Mouse (Mus musculus) heart, embryonic 10.5 days (tissue): ENCODE data around the gene Slc7a15. TPM values are rescaled to one million over a fixed set of nuclear protein-coding genes. Genes with fewer than 3 reads are reported as not detected.
A peak's percentile ranks its signal among the peaks of the same experiment; 100 is the strongest.

Experiments used
- DNase-seq: peaks from one replicate; pipeline ENCODE4 v3.0.0-alpha.2; 2017; ENCODE audit warnings: low spot score
- H3K27ac ChIP-seq: fragments of 300-500 bp; sonication (generic); 2 replicates; pipeline ENCODE4 v1.5.1; 2016; ENCODE audit warnings: mild to moderate bottlenecking
- H3K27me3 ChIP-seq: fragments of 300-500 bp; sonication (generic); 2 replicates; pipeline ENCODE4 v1.6.1; 2016; ENCODE audit warnings: mild to moderate bottlenecking; ENCODE audit not compliant: poor library complexity, insufficient read depth, severe bottlenecking
- H3K36me3 ChIP-seq: fragments of 300-500 bp; sonication (generic); 2 replicates; pipeline ENCODE4 v1.6.1; 2016; ENCODE audit warnings: mild to moderate bottlenecking, moderate library complexity
- H3K4me1 ChIP-seq: fragments of 300-500 bp; sonication (generic); 2 replicates; pipeline ENCODE4 v1.6.1; 2016; ENCODE audit warnings: mild to moderate bottlenecking
- H3K4me3 ChIP-seq: fragments of 300-500 bp; sonication (generic); 2 replicates; pipeline ENCODE4 v1.5.1; 2016; ENCODE audit warnings: mild to moderate bottlenecking, moderate library complexity
- H3K9me3 ChIP-seq: fragments of 300-500 bp; sonication (generic); 2 replicates; pipeline ENCODE4 v1.6.1; 2016; ENCODE audit warnings: mild to moderate bottlenecking, moderate library complexity
- WGBS: fragments of 180-500 bp; shearing (Covaris S2); methylation state at CpG from one replicate; pipeline ENCODE4 v1.1.7; 2016; 5-methylcytosine and 5-hydroxymethylcytosine counted together
- polyA plus RNA-seq: library from polyadenylated mRNA; unstranded; fragments of >200 nt; fragmentation: Nextera tagmentation; extraction: Ambion mirVana; gene quantifications from 2 replicates; pipeline ENCODE4 v1.2.1, GENCODE M21; 2016

The Slc7a15 gene
- polyA plus RNA-seq, 1 experiment from 2014 or later: not detected

DNA sequence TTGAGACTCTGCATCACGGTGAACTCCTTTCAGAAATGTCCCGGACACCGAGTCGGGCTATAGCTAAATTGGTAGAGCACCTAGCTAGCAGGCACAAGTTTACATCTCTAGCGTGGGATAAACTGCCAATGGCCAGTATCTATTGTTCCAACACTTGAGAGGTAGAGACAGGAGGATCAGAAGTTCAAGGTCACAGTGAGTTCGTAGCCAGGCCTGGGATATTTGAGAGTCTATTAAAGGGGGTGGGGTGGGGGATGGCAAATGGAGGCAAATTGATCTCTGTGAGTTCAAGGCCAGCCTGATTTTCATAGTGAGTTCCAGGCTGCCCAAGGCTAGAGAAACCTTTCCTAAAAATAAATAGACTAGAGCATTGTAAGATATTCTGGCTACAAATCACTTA, 52.1 kb downstream of the Slc7a15 start:
- Histone ChIP-seq H3K27ac (peak overlapping the region; percentile 42; the same call in 1 of the 2 replicates), H3K36me3 (no peaks in the 10 kb centered on the region), H3K4me1 (peaks cover 16% of the 10 kb centered on the region), H3K4me3 (no peak overlapping the region), H3K27me3 (no peaks in the 10 kb centered on the region), H3K9me3 (no peaks in the 10 kb centered on the region)
- no peak for DNase-seq
- WGBS: 83% methylated on average over 6 of the region's 6 CpGs

- Histone ChIP-seq H3K4me3 (no peak overlapping the region), H3K9me3 (no peaks in the 10 kb centered on the region), H3K36me3 (no peaks in the 10 kb centered on the region), H3K4me1 (peaks cover 16% of the 10 kb centered on the region), H3K27ac (no peak overlapping the region), H3K27me3 (no peaks in the 10 kb centered on the region)
- no peak for DNase-seq
- WGBS: 76% methylated on average over 5 of the region's 5 CpGs
These were observed 53.7 kb downstream of the Slc7a15 start for GRCm38 (mm10) chr12:8545066-8545610.

DNA sequence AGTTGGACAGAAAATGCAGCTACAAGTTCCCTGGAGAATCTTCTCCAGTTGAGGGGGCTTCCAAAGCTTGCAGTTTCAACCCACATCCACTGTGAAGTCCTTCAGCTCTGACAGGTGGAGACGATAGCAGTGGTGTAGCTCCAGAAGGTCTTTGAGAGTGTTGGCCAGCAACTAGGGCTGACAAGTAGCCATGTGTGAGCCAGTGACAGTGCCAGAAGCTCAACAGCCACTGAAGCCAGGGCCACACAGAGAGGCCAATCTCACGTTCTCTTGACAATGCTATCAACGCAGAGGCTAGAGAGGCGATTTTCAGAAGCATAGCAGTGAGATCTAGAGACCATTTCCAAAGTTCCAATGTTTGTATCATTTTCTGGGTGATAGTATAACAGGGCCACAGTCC, 56.5 kb downstream of the Slc7a15 start:
- no peak overlapping the region for H3K4me3 ChIP-seq
- peak; percentile 42 for DNase-seq
- H3K9me3 ChIP-seq: no peaks in the 10 kb centered on the region
- H3K27me3 ChIP-seq: no peaks in the 10 kb centered on the region
- WGBS: 71% methylated on average over 4 of the region's 4 CpGs
- H3K27ac ChIP-seq: no peak overlapping the region
- H3K36me3 ChIP-seq: no peaks in the 10 kb centered on the region
- peaks cover 16% of the 10 kb centered on the region for H3K4me1 ChIP-seq

- WGBS: 83% methylated on average over 13 of the region's 13 CpGs
- no peak for DNase-seq
These were observed 59.4 kb downstream of the Slc7a15 start for GRCm38 (mm10) chr12:8539471-8539870.

GRCm38 (mm10) chr12:8537291-8537690, 61.6 kb downstream of the Slc7a15 start:
- no peak overlapping the region for H3K27ac ChIP-seq
- 84% methylated on average over 5 of the region's 5 CpGs for WGBS
- H3K4me1 ChIP-seq: no peaks in the 10 kb centered on the region
- H3K9me3 ChIP-seq: no peaks in the 10 kb centered on the region
- H3K4me3 ChIP-seq: no peak overlapping the region
- H3K36me3 ChIP-seq: no peaks in the 10 kb centered on the region
- H3K27me3 ChIP-seq: no peaks in the 10 kb centered on the region
- DNase-seq: no peak

More at GRCm38 (mm10) chr12:8539471-8539870, 59.4 kb downstream of the Slc7a15 start:
- Histone ChIP-seq H3K9me3 (no peaks in the 10 kb centered on the region), H3K4me3 (no peak overlapping the region), H3K27ac (no peak overlapping the region), H3K27me3 (no peaks in the 10 kb centered on the region), H3K36me3 (no peaks in the 10 kb centered on the region), H3K4me1 (no peaks in the 10 kb centered on the region)

DNA sequence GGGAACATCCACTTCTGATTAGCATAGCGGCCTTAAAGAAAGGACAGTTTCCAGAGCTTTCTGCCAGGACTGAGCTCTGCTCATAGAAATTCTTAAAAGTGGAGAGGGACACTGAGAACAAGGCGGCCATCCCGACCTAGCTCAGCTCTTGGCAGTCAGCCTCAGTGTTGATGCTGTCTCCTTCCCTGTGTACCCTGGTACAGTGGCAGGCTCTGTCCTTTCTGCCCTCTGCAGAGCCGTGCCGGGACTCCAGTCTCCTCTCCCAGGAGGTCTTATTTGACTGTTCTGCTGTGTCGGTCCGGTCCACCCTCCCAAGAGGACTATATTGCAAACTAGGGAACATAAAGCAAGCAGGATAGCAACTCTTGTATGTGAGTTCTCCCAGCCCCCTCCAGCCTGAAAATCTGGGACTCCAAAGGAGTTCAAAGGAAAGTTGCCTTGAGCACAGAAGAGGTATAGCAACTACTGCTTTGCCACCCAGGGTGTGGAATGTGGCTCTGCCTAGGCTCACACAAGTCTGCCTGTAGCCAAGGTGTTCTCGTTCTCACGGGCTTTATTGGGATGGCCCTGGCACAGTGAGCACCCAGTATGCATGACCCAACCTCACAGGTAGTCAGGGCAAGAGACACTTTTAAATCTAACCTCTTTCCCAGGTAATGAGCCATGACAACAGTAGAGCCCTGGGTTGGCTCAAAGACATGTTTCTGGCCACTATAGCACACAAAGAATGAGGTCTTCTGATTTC, 62.5 kb downstream of the Slc7a15 start:
- Histone ChIP-seq H3K36me3 (no peaks in the 10 kb centered on the region), H3K4me1 (no peaks in the 10 kb centered on the region), H3K27ac (no peak overlapping the region), H3K4me3 (no peak overlapping the region), H3K27me3 (no peaks in the 10 kb centered on the region), H3K9me3 (no peaks in the 10 kb centered on the region)
- no peak for DNase-seq
- 72% methylated on average over 9 of the region's 9 CpGs for WGBS

GRCm38 (mm10) chr12:8535596-8535995, 63.3 kb downstream of the Slc7a15 start:
- Histone ChIP-seq H3K9me3 (no peaks in the 10 kb centered on the region), H3K4me3 (no peak overlapping the region), H3K27ac (no peak overlapping the region), H3K27me3 (no peaks in the 10 kb centered on the region), H3K4me1 (no peaks in the 10 kb centered on the region), H3K36me3 (no peaks in the 10 kb centered on the region)
- DNase-seq: peak; percentile 61
- 78% methylated on average over 7 of the region's 7 CpGs for WGBS

- Histone ChIP-seq H3K27ac (no peak overlapping the region), H3K9me3 (no peaks in the 10 kb centered on the region), H3K4me3 (no peak overlapping the region), H3K36me3 (no peaks in the 10 kb centered on the region), H3K4me1 (no peaks in the 10 kb centered on the region), H3K27me3 (no peaks in the 10 kb centered on the region)
- no peak for DNase-seq
- WGBS: 64% methylated on average over 1 of the region's 1 CpGs
These were observed 64.0 kb downstream of the Slc7a15 start for GRCm38 (mm10) chr12:8534915-8535314.

GRCm38 (mm10) chr12:8527770-8528169, 71.1 kb downstream of the Slc7a15 start:
- no peaks in the 10 kb centered on the region for H3K27me3 ChIP-seq
- H3K27ac ChIP-seq: no peak overlapping the region
- 66% methylated on average over 5 of the region's 5 CpGs for WGBS
- no peak for DNase-seq
- no peak overlapping the region for H3K4me3 ChIP-seq
- no peaks in the 10 kb centered on the region for H3K36me3 ChIP-seq
- peaks cover 5% of the 10 kb centered on the region; the same call in 1 of the 2 replicates for H3K4me1 ChIP-seq
- no peaks in the 10 kb centered on the region for H3K9me3 ChIP-seq

DNA sequence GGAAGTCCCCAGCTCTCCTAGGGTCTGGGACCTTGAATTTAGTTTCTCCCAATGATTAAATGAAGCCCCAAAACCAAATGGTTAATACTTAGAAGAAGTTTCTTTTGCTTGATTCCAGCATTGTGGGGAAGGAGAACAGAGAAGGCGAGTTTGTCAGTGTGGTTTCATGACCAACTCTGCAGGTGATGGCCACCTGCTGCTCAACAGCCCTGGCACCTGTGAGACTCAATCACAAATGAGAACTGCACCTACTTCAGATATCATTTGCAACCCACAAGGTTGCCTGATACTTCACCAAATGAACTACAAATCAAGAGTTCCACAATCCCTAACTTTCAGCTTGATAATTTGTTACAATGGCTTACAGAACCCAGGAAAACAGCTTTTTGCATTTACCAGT, 71.7 kb downstream of the Slc7a15 start:
- no peaks in the 10 kb centered on the region for H3K36me3 ChIP-seq
- H3K27ac ChIP-seq: no peak overlapping the region
- H3K9me3 ChIP-seq: no peaks in the 10 kb centered on the region
- H3K4me1 ChIP-seq: peaks cover 11% of the 10 kb centered on the region
- WGBS: 81% methylated on average over 1 of the region's 1 CpGs
- H3K27me3 ChIP-seq: no peaks in the 10 kb centered on the region
- DNase-seq: no peak
- H3K4me3 ChIP-seq: no peak overlapping the region

GRCm38 (mm10) chr12:8524062-8524461, 74.8 kb downstream of the Slc7a15 start:
- Histone ChIP-seq H3K27me3 (no peaks in the 10 kb centered on the region), H3K27ac (no peak overlapping the region)
- 69% methylated on average over 5 of the region's 5 CpGs for WGBS

DNA sequence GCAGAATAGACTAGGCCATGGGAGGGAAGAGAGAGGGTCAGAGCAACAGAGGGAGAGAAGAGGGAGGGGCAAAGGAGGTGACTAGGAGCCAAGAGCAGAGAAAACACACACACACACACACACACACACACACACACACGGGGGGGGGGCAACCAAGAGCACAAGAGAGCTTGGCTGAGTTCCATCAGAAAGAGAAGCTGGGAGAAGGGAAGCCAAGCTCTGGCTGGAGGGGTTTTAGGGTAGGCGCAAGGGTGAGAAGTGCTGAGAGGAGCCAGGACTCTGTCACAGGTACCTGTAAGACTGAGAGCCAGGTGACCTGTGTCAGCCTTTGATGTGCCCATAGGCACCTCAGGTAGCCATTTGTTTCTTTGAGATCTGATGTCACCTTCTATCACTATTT, 76.2 kb downstream of the Slc7a15 start:
- 77% methylated on average over 2 of the region's 2 CpGs for WGBS
- DNase-seq: no peak
- no peak overlapping the region for H3K4me3 ChIP-seq
- 0 out of 2 replicates have a peak overlapping the region, but pooled peaks have one; percentile 32 for H3K27ac ChIP-seq
- H3K36me3 ChIP-seq: no peaks in the 10 kb centered on the region
- no peaks in the 10 kb centered on the region for H3K27me3 ChIP-seq
- peaks cover 40% of the 10 kb centered on the region for H3K4me1 ChIP-seq
- H3K9me3 ChIP-seq: no peaks in the 10 kb centered on the region

More at GRCm38 (mm10) chr12:8524062-8524461, 74.8 kb downstream of the Slc7a15 start:
- no peaks in the 10 kb centered on the region for H3K36me3 ChIP-seq
- DNase-seq: no peak
- peaks cover 41% of the 10 kb centered on the region for H3K4me1 ChIP-seq
- H3K9me3 ChIP-seq: no peaks in the 10 kb centered on the region
- no peak overlapping the region for H3K4me3 ChIP-seq

- Histone ChIP-seq H3K9me3 (no peaks in the 10 kb centered on the region), H3K27me3 (no peaks in the 10 kb centered on the region), H3K27ac (peak overlapping the region; percentile 85), H3K4me3 (peak overlapping the region; percentile 31), H3K4me1 (peaks cover 40% of the 10 kb centered on the region), H3K36me3 (no peaks in the 10 kb centered on the region)
- WGBS: 26% methylated on average over 12 of the region's 12 CpGs
- peak; percentile 88 for DNase-seq
These were observed 77.4 kb downstream of the Slc7a15 start for GRCm38 (mm10) chr12:8521375-8522047.
